Mouse (Mus musculus) cortical plate, adult 2 months (tissue): ENCODE data around the gene Cers6.

ENCODE experiments used
- CTCF ChIP-seq: fragments of 200-500 bp; IDR thresholded peaks from 2 replicates; pipeline ENCODE4 v1.5.1; 2011; ENCODE audit warnings: mild to moderate bottlenecking, control low read depth, low read length; ENCODE audit not compliant: insufficient read depth; ENCODE audit errors: extremely low read depth
- POLR2A ChIP-seq: fragments of 200-500 bp; IDR thresholded peaks from 2 replicates; pipeline ENCODE4 v1.6.1; 2011; ENCODE audit warnings: mild to moderate bottlenecking, low read length, control low read depth; ENCODE audit not compliant: insufficient read depth; ENCODE audit errors: extremely low read depth

- TF ChIP-seq POLR2A (no peak), CTCF (no peak)
Measured at GRCm38 (mm10) chr2:69019821-69020489, 158.7 kb downstream of the Cers6 start.
